Mouse (Mus musculus) T-helper 1 cell (primary cell): ENCODE data around the gene Gm17469.

Experiments used
- in situ Hi-C: fragments of 300-600 bp; cut with MboI, MseI; formaldehyde crosslinking; loops from one replicate; pipeline ENCODE4 v1.15.1; 2025; ENCODE audit warnings: high pct_unique_total_duplicates

Gene Gm17469

GRCm38 (mm10) chrX:124629593-124629992 lies at the start of gene Gm17469:
TSS of gene Gm17469 (plus strand) at chrX:124629893.
- in situ Hi-C loops, result loop anchor here (25.0 kb wide), 1 partner anchor 1617 kb away; no protein-coding TSS in a partner anchor
